Mouse (Mus musculus) midbrain, embryonic 13.5 days (tissue): ENCODE results near the gene Krtap19-2. TPM values are rescaled to one million over a fixed set of nuclear protein-coding genes. Genes with fewer than 3 reads are reported as not detected.

Source experiments
- polyA plus RNA-seq: library from polyadenylated mRNA; unstranded; fragments of >200 nt; fragmentation: Nextera tagmentation; extraction: Ambion mirVana; gene quantifications from 2 replicates; pipeline ENCODE4 v1.2.1, GENCODE M21; 2015

The Krtap19-2 gene
- polyA plus RNA-seq, 1 experiment from 2014 or later: not detected

Other genes with a start within 250 kb of the Krtap19-2 start
- gene 2310079G19Rik, start 246.6 kb downstream of the Krtap19-2 start, polyA plus RNA-seq: not detected in 2 replicates
- not detected in 2 replicates for gene Krtap26-1, start 226.5 kb downstream of the Krtap19-2 start, polyA plus RNA-seq
- gene Krtap27-1, start 202.6 kb downstream of the Krtap19-2 start, polyA plus RNA-seq: not detected in 2 replicates
- not detected in 2 replicates for gene 2310061N02Rik, start 166.3 kb downstream of the Krtap19-2 start, polyA plus RNA-seq
- gene Krtap13-1, start 145.4 kb downstream of the Krtap19-2 start, polyA plus RNA-seq: not detected in 2 replicates
- not detected in 2 replicates for gene Krtap13, start 122.6 kb downstream of the Krtap19-2 start, polyA plus RNA-seq
- not detected in 2 replicates for gene 2310034C09Rik, start 115.4 kb downstream of the Krtap19-2 start, polyA plus RNA-seq
- not detected in 2 replicates for gene 2310057N15Rik, start 100.1 kb downstream of the Krtap19-2 start, polyA plus RNA-seq
- not detected in 2 replicates for gene Gm5965, start 96.4 kb downstream of the Krtap19-2 start, polyA plus RNA-seq
- not detected in 2 replicates for gene Gm20741, start 62.0 kb downstream of the Krtap19-2 start, polyA plus RNA-seq
- not detected in 2 replicates for gene Krtap15, start 54.1 kb downstream of the Krtap19-2 start, polyA plus RNA-seq
- gene Krtap14, start 48.1 kb downstream of the Krtap19-2 start, polyA plus RNA-seq: not detected in 2 replicates
- not detected in 2 replicates for gene Krtap19-1, start 4.9 kb downstream of the Krtap19-2 start, polyA plus RNA-seq
- gene Krtap19-3, start 3.8 kb upstream of the Krtap19-2 start, polyA plus RNA-seq: not detected in 2 replicates
- gene Krtap19-4, start 10.8 kb upstream of the Krtap19-2 start, polyA plus RNA-seq: not detected in 2 replicates
- gene Krtap19-5, start 22.2 kb upstream of the Krtap19-2 start, polyA plus RNA-seq: not detected in 2 replicates
- not detected in 2 replicates for gene Krtap19-9b, start 58.0 kb upstream of the Krtap19-2 start, polyA plus RNA-seq
- gene Krtap16-3, start 88.6 kb upstream of the Krtap19-2 start, polyA plus RNA-seq: not detected in 2 replicates
- not detected in 2 replicates for gene Krtap22-2, start 136.5 kb upstream of the Krtap19-2 start, polyA plus RNA-seq
- not detected in 2 replicates for gene Gm10229, start 141.0 kb upstream of the Krtap19-2 start, polyA plus RNA-seq
- not detected in 2 replicates for gene Krtap6-1, start 157.4 kb upstream of the Krtap19-2 start, polyA plus RNA-seq
- not detected in 2 replicates for gene Gm10228, start 167.2 kb upstream of the Krtap19-2 start, polyA plus RNA-seq
- gene Krtap6-5, start 173.6 kb upstream of the Krtap19-2 start, polyA plus RNA-seq: not detected in 2 replicates
- gene 1110025L11Rik, start 189.7 kb upstream of the Krtap19-2 start, polyA plus RNA-seq: not detected in 2 replicates
- gene Krtap6-3, start 209.7 kb upstream of the Krtap19-2 start, polyA plus RNA-seq: not detected in 2 replicates